Mouse (Mus musculus): ENCODE data around the gene Cacnb2.

DNA sequence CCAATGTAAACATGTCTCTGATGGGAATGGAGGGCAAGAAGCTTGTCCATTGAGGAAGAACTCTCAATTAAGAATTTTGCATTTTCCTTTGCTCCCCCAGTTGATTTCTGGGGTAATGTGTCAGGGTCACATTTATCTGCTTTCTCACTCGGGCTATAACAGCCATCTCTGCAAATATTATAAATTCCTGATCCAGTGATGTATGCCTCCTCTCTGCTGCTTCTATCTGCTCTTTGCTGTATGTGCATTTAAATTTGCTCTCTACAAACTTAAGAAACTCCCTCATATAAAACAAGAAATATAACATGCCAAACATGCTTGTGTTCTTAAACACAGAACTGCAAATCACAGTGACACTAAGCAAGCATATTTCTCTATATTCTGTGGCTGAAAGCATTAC lies 171.5 kb downstream of the Cacnb2 start:
- TF ChIP-seq HCFC1 (IDR thresholded peaks at IDR 0.05; ENCODE audit: borderline replicate concordance, insufficient read depth, low read length) (no peak), MAFK (IDR thresholded peaks at IDR 0.05; ENCODE audit: insufficient read depth, low read depth, low read length) (no peak)

All from ES-E14 (cell line).